Mouse (Mus musculus) 3T3-L1 (cell line): ENCODE measurements around the gene Calhm5.

Experiments
- DNase-seq: peaks from one replicate; pipeline ENCODE4 v3.0.0-alpha.2; 2015; ENCODE audit warnings: low read depth, low spot score

Gene Calhm5

GRCm38 (mm10) chr10:34071650-34072049, 24.7 kb downstream of the Calhm5 start:
- peak; percentile 72 for DNase-seq

GRCm38 (mm10) chr10:34070999-34071492, 25.3 kb downstream of the Calhm5 start:
- peak; percentile 69 for DNase-seq

GRCm38 (mm10) chr10:34069606-34070005, 26.7 kb downstream of the Calhm5 start:
- DNase-seq = peak; percentile 61

- no peak for DNase-seq
These were observed 29.7 kb downstream of the Calhm5 start for GRCm38 (mm10) chr10:34066591-34066990.

GRCm38 (mm10) chr10:34053987-34054386, 42.3 kb downstream of the Calhm5 start:
- no peak for DNase-seq

GRCm38 (mm10) chr10:34044210-34044609, 52.1 kb downstream of the Calhm5 start, which contains the start of gene Calhm4:
Calhm4 (minus strand) TSS chr10:34044310.
- DNase-seq = no peak
